Mouse (Mus musculus) MEL (cell line): Measurements from ENCODE around the gene Slc25a34. TPM values are rescaled to one million over a fixed set of nuclear protein-coding genes. Genes with fewer than 3 reads are reported as not detected.

Experiments used
- DNase-seq: peaks from one replicate; pipeline ENCODE4 v3.0.0; 2011; ENCODE audit warnings: low read depth, low spot score
- H3K27ac ChIP-seq: 2 replicates; pipeline ENCODE4 v1.5.1; 2012; ENCODE audit warnings: low read depth, mild to moderate bottlenecking, control low read depth, low read length, moderate library complexity; ENCODE audit not compliant: control insufficient read depth
- H3K27me3 ChIP-seq, 2 experiments: fragments of 150-350 bp in 1 of 2; sonication (generic) in 1 of 2; 2 replicates each; pipeline ENCODE4 v1.6.1; 2012; ENCODE audit warnings: low read length in 2 of 2, mild to moderate bottlenecking in 2 of 2, improper control_type of control experiment in 1 of 2, moderate library complexity in 1 of 2; ENCODE audit not compliant: insufficient read depth in 2 of 2, control insufficient read depth in 1 of 2
- H3K36me3 ChIP-seq, 2 experiments: 2 replicates each; pipeline ENCODE4 v1.6.1; 2012 to 2014; ENCODE audit warnings: low read length in 2 of 2, improper control_type of control experiment in 1 of 2, inconsistent platforms in 1 of 2, mild to moderate bottlenecking in 1 of 2; ENCODE audit not compliant: insufficient read depth in 2 of 2, control insufficient read depth in 1 of 2
- H3K4me1 ChIP-seq, 2 experiments: fragments of 150-350 bp in 1 of 2; sonication (generic) in 1 of 2; 2 replicates each; pipeline ENCODE4 v1.6.1; 2012; ENCODE audit warnings: low read length in 2 of 2, improper control_type of control experiment in 1 of 2, mild to moderate bottlenecking in 1 of 2; ENCODE audit not compliant: insufficient read depth in 2 of 2, control insufficient read depth in 1 of 2
- H3K4me3 ChIP-seq, 2 experiments: fragments of 150-350 bp in 1 of 2; sonication (generic) in 1 of 2; 2 replicates each; pipeline ENCODE4 v1.5.1; 2012; ENCODE audit warnings: low read depth in 2 of 2, low read length in 2 of 2, mild to moderate bottlenecking in 2 of 2, moderate library complexity in 2 of 2, control low read depth in 1 of 2, improper control_type of control experiment in 1 of 2; ENCODE audit not compliant: control insufficient read depth in 1 of 2, insufficient read depth in 1 of 2
- H3K79me2 ChIP-seq: 2 replicates; pipeline ENCODE4 v1.6.1; 2012; ENCODE audit warnings: mild to moderate bottlenecking, low read length, moderate library complexity; ENCODE audit not compliant: control insufficient read depth, poor library complexity, insufficient read depth
- H3K9ac ChIP-seq: 2 replicates; pipeline ENCODE4 v1.6.1; 2012; ENCODE audit warnings: low read depth, mild to moderate bottlenecking, control low read depth, low read length, moderate library complexity; ENCODE audit not compliant: control insufficient read depth, poor library complexity, severe bottlenecking
- H3K9me3 ChIP-seq: fragments of 150-350 bp; sonication (generic); replicated peaks from 2 replicates; pipeline ENCODE4 v1.6.1; 2012; ENCODE audit warnings: mild to moderate bottlenecking, low read length, improper control_type of control experiment, moderate library complexity; ENCODE audit not compliant: insufficient read depth
- CTCF ChIP-seq, 3 experiments: IDR thresholded peaks in 2 of 3; conservative IDR thresholded peaks in 1 of 3; 2 replicates each; pipeline ENCODE4 v1.5.1; 2011 to 2012; ENCODE audit warnings: low read length in 3 of 3, low read depth in 2 of 3, mild to moderate bottlenecking in 2 of 3, improper control_type of control experiment in 1 of 3, inconsistent platforms in 1 of 3, mixed read lengths in 1 of 3, moderate library complexity in 1 of 3; ENCODE audit not compliant: control insufficient read depth in 1 of 3, insufficient read depth in 1 of 3, poor library complexity in 1 of 3, severe bottlenecking in 1 of 3
- EP300 ChIP-seq, 2 experiments: IDR thresholded peaks; 2 replicates each; pipeline ENCODE4 v1.6.1; 2011; ENCODE audit warnings: improper control_type of control experiment in 2 of 2, low read length in 2 of 2, low read depth in 1 of 2, mild to moderate bottlenecking in 1 of 2
- ETS1 ChIP-seq: IDR thresholded peaks from 2 replicates; pipeline ENCODE4 v1.6.1; 2012; ENCODE audit warnings: low read depth, mild to moderate bottlenecking, inconsistent platforms, low read length, improper control_type of control experiment, moderate library complexity
- GATA1 ChIP-seq: IDR thresholded peaks from 2 replicates; pipeline ENCODE4 v1.6.1; 2011; ENCODE audit warnings: low read depth, low read length, improper control_type of control experiment
- HCFC1 ChIP-seq: IDR thresholded peaks from 2 replicates; pipeline ENCODE4 v1.6.1; 2012; ENCODE audit warnings: low read depth, mild to moderate bottlenecking, inconsistent platforms, low read length, improper control_type of control experiment, moderate library complexity
- JUND ChIP-seq: IDR thresholded peaks from 2 replicates; pipeline ENCODE4 v1.6.1; 2011; ENCODE audit warnings: low read depth, mild to moderate bottlenecking, improper control_type of control experiment, low read length
- KAT2A ChIP-seq: conservative IDR thresholded peaks from 2 replicates; pipeline ENCODE4 v1.6.1; 2012; ENCODE audit warnings: low read depth, low read length, improper control_type of control experiment, inconsistent platforms
- MAFK ChIP-seq: IDR thresholded peaks from 2 replicates; pipeline ENCODE4 v1.6.1; 2011; ENCODE audit warnings: low read depth, mild to moderate bottlenecking, low read length, improper control_type of control experiment, borderline replicate concordance
- MAX ChIP-seq: IDR thresholded peaks from 2 replicates; pipeline ENCODE4 v1.6.1; 2011; ENCODE audit warnings: low read length, improper control_type of control experiment
- MAZ ChIP-seq: IDR thresholded peaks from 2 replicates; pipeline ENCODE4 v1.6.1; 2012; ENCODE audit warnings: low read depth, mild to moderate bottlenecking, inconsistent platforms, low read length, improper control_type of control experiment
- MXI1 ChIP-seq: IDR thresholded peaks from 2 replicates; pipeline ENCODE4 v1.6.1; 2011; ENCODE audit warnings: mild to moderate bottlenecking, low read depth, low read length, improper control_type of control experiment
- NRF1 ChIP-seq: IDR thresholded peaks from 2 replicates; pipeline ENCODE4 v1.6.1; 2014; ENCODE audit warnings: low read depth, mild to moderate bottlenecking, inconsistent platforms, low read length, improper control_type of control experiment, moderate library complexity; ENCODE audit not compliant: poor library complexity, insufficient read depth, severe bottlenecking
- POLR2AphosphoS2 ChIP-seq: IDR thresholded peaks from 2 replicates; pipeline ENCODE4 v1.6.1; 2011; ENCODE audit warnings: low read length, improper control_type of control experiment
- POLR2AphosphoS5 ChIP-seq: IDR thresholded peaks from 2 replicates; pipeline ENCODE4 v1.6.1; 2012; ENCODE audit warnings: low read depth, borderline replicate concordance, mild to moderate bottlenecking, inconsistent platforms, low read length, moderate library complexity, mixed read lengths
- RAD21 ChIP-seq: IDR thresholded peaks from 2 replicates; pipeline ENCODE4 v1.6.1; 2011; ENCODE audit warnings: mild to moderate bottlenecking, low read depth, low read length, improper control_type of control experiment
- RCOR1 ChIP-seq: IDR thresholded peaks from 2 replicates; pipeline ENCODE4 v1.6.1; 2012; ENCODE audit warnings: low read depth, mild to moderate bottlenecking, inconsistent platforms, low read length, improper control_type of control experiment
- SMC3 ChIP-seq: IDR thresholded peaks from 2 replicates; pipeline ENCODE4 v1.6.1; 2011; ENCODE audit warnings: low read depth, low read length, improper control_type of control experiment
- UBTF ChIP-seq: IDR thresholded peaks from 2 replicates; pipeline ENCODE4 v1.6.1; 2012; ENCODE audit warnings: low read depth, mild to moderate bottlenecking, inconsistent platforms, low read length, improper control_type of control experiment, moderate library complexity, borderline replicate concordance; ENCODE audit not compliant: insufficient read depth
- USF1 ChIP-seq: IDR thresholded peaks from 2 replicates; pipeline ENCODE4 v1.6.1; 2014; ENCODE audit warnings: low read depth, mild to moderate bottlenecking, inconsistent platforms, low read length, improper control_type of control experiment, moderate library complexity
- ZMIZ1 ChIP-seq: IDR thresholded peaks from 2 replicates; pipeline ENCODE4 v1.6.1; 2012; ENCODE audit warnings: low read depth, mild to moderate bottlenecking, inconsistent platforms, low read length, improper control_type of control experiment, moderate library complexity
- ZNF384 ChIP-seq: IDR thresholded peaks from 2 replicates; pipeline ENCODE4 v1.6.1; 2012; ENCODE audit warnings: low read depth, mild to moderate bottlenecking, inconsistent platforms, low read length, improper control_type of control experiment
- polyA plus RNA-seq, 2 experiments: library from polyadenylated mRNA; stranded (reverse) in 1 of 2; unstranded in 1 of 2; fragments of >175 nt in 1 of 2; fragments of >200 nt in 1 of 2; gene quantifications; 2 replicates each; pipeline versions ENCODE4 v1.2.1 to v1.2.4; 2012; ENCODE audit warnings: low replicate concordance in 2 of 2, low read depth in 1 of 2; ENCODE audit not compliant: insufficient read length in 2 of 2, insufficient read depth in 1 of 2, missing spikeins in 1 of 2
- total RNA-seq: library from RNA; depleted of rRNA; stranded (reverse); fragments of 300-350 nt; gene quantifications from 2 replicates; pipeline ENCODE4 v1.2.3, GENCODE M21; 2012

The Slc25a34 gene
- total and polyA plus RNA-seq, 3 experiments, result 0.10 TPM; not detected in 2

GRCm38 (mm10) chr4:141627502-141627901 is 3.9 kb upstream of the Slc25a34 start:
- Histone ChIP-seq H3K27ac (no peak overlapping the region), H3K9me3 (no peaks in the 10 kb centered on the region), H3K36me3 (no peaks in the 10 kb centered on the region; a peak in 1 of 4 replicates), H3K27me3 (no peaks in the 10 kb centered on the region), H3K79me2 (no peaks in the 10 kb centered on the region), H3K4me1 (no peaks in the 10 kb centered on the region), H3K4me3 (no peak overlapping the region), H3K9ac (no peak overlapping the region)
- DNase-seq, result no peak
- TF ChIP-seq GATA1 (no peak), POLR2AphosphoS2 (no peak), NRF1 (no peak), MXI1 (no peak)

- no peak overlapping the region for H3K9ac ChIP-seq
Observed at GRCm38 (mm10) chr4:141625774-141626550, 2.3 kb upstream of the Slc25a34 start.

GRCm38 (mm10) chr4:141624983-141625773 is 1.6 kb upstream of the Slc25a34 start:
- no peaks in the 10 kb centered on the region for H3K9me3 ChIP-seq
- H3K9ac ChIP-seq, result no peak overlapping the region
- H3K4me1 ChIP-seq, result no peaks in the 10 kb centered on the region
- no peak overlapping the region for H3K4me3 ChIP-seq
- DNase-seq, result peak; percentile 41
- no peaks in the 10 kb centered on the region for H3K79me2 ChIP-seq
- H3K27me3 ChIP-seq, result no peaks in the 10 kb centered on the region
- no peak overlapping the region for H3K27ac ChIP-seq
- TF ChIP-seq SMC3 (peak; percentile 50), JUND (no peak), CTCF (IDR thresholded peaks at IDR 0.05 in 2 of 3, conservative IDR thresholded peaks at IDR 0.05 in 1 of 3; ENCODE audit: control insufficient read depth in 1 of 3, insufficient read depth in 1 of 3, low read depth in 2 of 3, low read length in 3 of 3, poor library complexity in 1 of 3, severe bottlenecking in 1 of 3) (peak; percentile 33 to 66 (median 59)), UBTF (no peak), RAD21 (peak; percentile 7), MAX (no peak)
- no peaks in the 10 kb centered on the region; a peak in 1 of 4 replicates for H3K36me3 ChIP-seq

More at GRCm38 (mm10) chr4:141625774-141626550, 2.3 kb upstream of the Slc25a34 start:
- Histone ChIP-seq H3K4me1 (no peaks in the 10 kb centered on the region), H3K9me3 (no peaks in the 10 kb centered on the region), H3K27me3 (no peaks in the 10 kb centered on the region), H3K36me3 (no peaks in the 10 kb centered on the region; a peak in 1 of 4 replicates), H3K79me2 (no peaks in the 10 kb centered on the region), H3K4me3 (no peak overlapping the region), H3K27ac (no peak overlapping the region)
- no peak for TF ChIP-seq CTCF (IDR thresholded peaks at IDR 0.05 in 2 of 3, conservative IDR thresholded peaks at IDR 0.05 in 1 of 3; ENCODE audit: control insufficient read depth in 1 of 3, insufficient read depth in 1 of 3, low read depth in 2 of 3, low read length in 3 of 3, poor library complexity in 1 of 3, severe bottlenecking in 1 of 3)
- no peak for TF ChIP-seq ZNF384
- no peak for TF ChIP-seq MAZ
- no peak for TF ChIP-seq MXI1
- no peak for TF ChIP-seq ETS1
- no peak for TF ChIP-seq HCFC1
- no peak for TF ChIP-seq GATA1
- TF ChIP-seq ZMIZ1, result no peak
- TF ChIP-seq MAX, result no peak
- no peak for TF ChIP-seq NRF1
- no peak for TF ChIP-seq KAT2A
- TF ChIP-seq EP300 (IDR thresholded peaks at IDR 0.05; ENCODE audit: low read depth in 1 of 2, low read length in 2 of 2), result no peak
- no peak for TF ChIP-seq MAFK
- TF ChIP-seq RCOR1, result no peak
- TF ChIP-seq USF1, result no peak
- TF ChIP-seq UBTF, result no peak
- no peak for TF ChIP-seq POLR2AphosphoS5
- no peak for DNase-seq
